9 mouse cellular contexts compared by ENCODE assay signal in the genomic region with DNA sequence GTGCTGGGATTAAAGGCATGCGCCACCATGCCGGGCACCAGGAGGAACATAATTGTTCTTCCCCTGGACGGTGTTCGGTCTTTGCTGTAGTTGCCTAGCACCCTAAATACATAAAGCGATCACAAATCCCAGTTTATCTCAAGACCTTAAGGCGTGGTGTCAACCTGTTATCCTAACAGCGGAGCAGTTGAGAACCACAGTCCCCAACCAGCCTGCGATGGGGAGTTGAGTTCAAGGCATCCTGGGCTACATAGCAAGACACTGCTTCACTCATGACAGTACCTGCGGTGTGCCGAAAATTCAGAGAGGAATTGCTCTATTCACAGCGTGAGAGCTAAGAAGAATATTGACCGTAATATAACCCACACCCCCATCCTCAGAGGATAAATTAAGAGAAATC. TPM values are rescaled to one million over a fixed set of nuclear protein-coding genes. Genes with fewer than 3 reads are reported as not detected.
A peak's percentile ranks its signal among the peaks of the same experiment; 100 is the strongest.
DNase-seq lines count a peak whose midpoint lies in the region; ATAC-seq and TF ChIP-seq lines count a peak whose summit lies in the region.
"Had no signal": no experiment of that assay in that cellular context is flagged by ENCODE, and none has a peak within 500 bp of the region (broad histone marks: within the 10 kb centered on the region; RNA-seq: fewer than 3 reads in every experiment).

No protein-coding gene starts in this region.

- H3K36me3 ChIP-seq in heart, embryonic 15.5 days: peaks cover 55% of the 10 kb centered on the region
- peaks cover 56% of the 10 kb centered on the region for H3K36me3 ChIP-seq in hindbrain, embryonic 14.5 days (replicated peaks; ENCODE audit: control insufficient read depth, insufficient read depth)
- peaks cover 60% of the 10 kb centered on the region for H3K36me3 ChIP-seq in midbrain, embryonic 13.5 days

- peak overlapping the region; percentile 85 for H3K4me2 ChIP-seq in heart, embryonic 15.5 days
- peak overlapping the region; percentile 74 for H3K4me2 ChIP-seq in hindbrain, embryonic 14.5 days (replicated peaks)
- H3K4me2 ChIP-seq in midbrain, embryonic 13.5 days (replicated peaks): peak overlapping the region; percentile 91

- TF ChIP-seq POLR2A in bone marrow macrophage, adult 2 months (IDR thresholded peaks at IDR 0.05; ENCODE audit: borderline replicate concordance, low read depth, low read length): no peak

- no peak overlapping the region for H3K9ac ChIP-seq in heart, embryonic 15.5 days
- H3K9ac ChIP-seq in hindbrain, embryonic 14.5 days: peak overlapping the region; percentile 82
- H3K9ac ChIP-seq in midbrain, embryonic 13.5 days (replicated peaks): peak overlapping the region; percentile 96

- peak overlapping the region; percentile 91 for H3K4me3 ChIP-seq in heart, embryonic 15.5 days
- H3K4me3 ChIP-seq in bone marrow macrophage, adult 2 months (ENCODE audit: insufficient read depth, low read length): peak overlapping the region; percentile 63
- peak overlapping the region; percentile 67 for H3K4me3 ChIP-seq in hindbrain, embryonic 14.5 days (replicated peaks; ENCODE audit: low read length)
- peak overlapping the region; percentile 85 for H3K4me3 ChIP-seq in midbrain, embryonic 13.5 days (replicated peaks)

- WGBS in heart, embryonic 15.5 days: 51% methylated on average over 12 of the region's 12 CpGs
- WGBS in hindbrain, embryonic 14.5 days: 61% methylated on average over 12 of the region's 12 CpGs
- 59% methylated on average over 12 of the region's 12 CpGs for WGBS in midbrain, embryonic 13.5 days

- no peaks in the 10 kb centered on the region for H3K9me3 ChIP-seq in heart, embryonic 15.5 days (replicated peaks)
- H3K9me3 ChIP-seq in hindbrain, embryonic 14.5 days (ENCODE audit: control insufficient read depth, low read length): no peaks in the 10 kb centered on the region
- no peaks in the 10 kb centered on the region for H3K9me3 ChIP-seq in midbrain, embryonic 13.5 days

- no peak for DNase-seq in heart, postnatal 36 days
- DNase-seq in hindbrain, embryonic 14.5 days (ENCODE audit: low spot score): no peak
- no peak for DNase-seq in right cerebral cortex, postnatal 25 days
- no peak for DNase-seq in cerebellum, postnatal 36 days
- DNase-seq in layer of hippocampus, adult 9-11 months: no peak

- peak overlapping the region; percentile 96; the same call in 1 of the 2 replicates for H3K27ac ChIP-seq in heart, embryonic 15.5 days
- no peak overlapping the region for H3K27ac ChIP-seq in bone marrow macrophage, adult 2 months (ENCODE audit: insufficient read depth, low read depth, low read length)
- peak overlapping the region; percentile 93; the same call in 1 of the 2 replicates for H3K27ac ChIP-seq in hindbrain, embryonic 14.5 days
- peak overlapping the region; percentile 36 for H3K27ac ChIP-seq in midbrain, embryonic 13.5 days

- H3K4me1 ChIP-seq in heart, embryonic 15.5 days (replicated peaks): peaks cover 24% of the 10 kb centered on the region
- peaks cover 7% of the 10 kb centered on the region for H3K4me1 ChIP-seq in bone marrow macrophage, adult 2 months (ENCODE audit: control insufficient read depth, insufficient read depth, low read length)
- H3K4me1 ChIP-seq in hindbrain, embryonic 14.5 days (replicated peaks; ENCODE audit: control insufficient read depth, insufficient read depth, low read length): peaks cover 19% of the 10 kb centered on the region
- peaks cover 20% of the 10 kb centered on the region for H3K4me1 ChIP-seq in midbrain, embryonic 13.5 days (replicated peaks)

- ATAC-seq in heart, embryonic 15.5 days (replicated peaks; ENCODE audit: insufficient number of reproducible peaks, insufficient read depth, low FRiP score, low read depth): no peak
- ATAC-seq in hindbrain, embryonic 14.5 days (ENCODE audit: low FRiP score): no peak
- ATAC-seq in midbrain, embryonic 13.5 days: no peak; the same call in 1 of the 2 replicates

- no peaks in the 10 kb centered on the region for H3K27me3 ChIP-seq in heart, embryonic 15.5 days
- H3K27me3 ChIP-seq in hindbrain, embryonic 14.5 days (ENCODE audit: control insufficient read depth, insufficient read depth, low read length): no peaks in the 10 kb centered on the region
- no peaks in the 10 kb centered on the region for H3K27me3 ChIP-seq in midbrain, embryonic 13.5 days

- intact Hi-C loops in heart, postnatal 36 days (cut with DNase I): no loop called here

- TF ChIP-seq CTCF in bone marrow macrophage, adult 2 months (IDR thresholded peaks at IDR 0.05; ENCODE audit: low read depth, low read length): no peak

RNA-seq across cellular contexts. Expression of a gene that starts 0.6 kb away (rescaled TPM):
- 186 and 213 TPM in 2 replicates for polyA plus RNA-seq in heart, embryonic 15.5 days (2015; fragmentation: Nextera tagmentation; extraction: Ambion mirVana)
- 10 to 100 TPM; 65.4 to 67.3 TPM for total RNA-seq in heart, postnatal 36 days (2021)
- 78.6 and 82.6 TPM in 2 replicates for polyA plus RNA-seq in bone marrow macrophage, adult 2 months (2012; ENCODE audit: insufficient read depth, insufficient read length, missing spikeins)
- polyA plus RNA-seq in hindbrain, embryonic 14.5 days (2014; fragmentation: Nextera tagmentation; extraction: Ambion mirVana): 187 and 215 TPM in 2 replicates
- polyA plus RNA-seq in midbrain, embryonic 13.5 days (2015; fragmentation: Nextera tagmentation; extraction: Ambion mirVana): 225 and 230 TPM in 2 replicates

RNA-seq across cellular contexts. Expression of a gene that starts 15.9 kb away (rescaled TPM):
- polyA plus RNA-seq in heart, embryonic 15.5 days (2015; fragmentation: Nextera tagmentation; extraction: Ambion mirVana): 448 and 450 TPM in 2 replicates
- total RNA-seq in heart, postnatal 36 days (2021): 1,000 to 10,000 TPM; 1,152 to 1,240 TPM
- polyA plus RNA-seq in bone marrow macrophage, adult 2 months (2012; ENCODE audit: insufficient read depth, insufficient read length, missing spikeins): 98.1 and 109 TPM in 2 replicates
- polyA plus RNA-seq in hindbrain, embryonic 14.5 days (2014; fragmentation: Nextera tagmentation; extraction: Ambion mirVana): 271 and 304 TPM in 2 replicates
- polyA plus RNA-seq in midbrain, embryonic 13.5 days (2015; fragmentation: Nextera tagmentation; extraction: Ambion mirVana): 213 and 225 TPM in 2 replicates

RNA-seq across cellular contexts. Expression of a gene that starts 18.5 kb away (rescaled TPM):
- polyA plus RNA-seq in heart, embryonic 15.5 days (2015; fragmentation: Nextera tagmentation; extraction: Ambion mirVana): 22.3 and 27.8 TPM in 2 replicates
- total RNA-seq in heart, postnatal 36 days (2021): 1 to 10 TPM; 7.5 to 7.6 TPM
- polyA plus RNA-seq in bone marrow macrophage, adult 2 months (2012; ENCODE audit: insufficient read depth, insufficient read length, missing spikeins): 14.3 and 15.2 TPM in 2 replicates
- 17.7 and 19.2 TPM in 2 replicates for polyA plus RNA-seq in hindbrain, embryonic 14.5 days (2014; fragmentation: Nextera tagmentation; extraction: Ambion mirVana)
- 28.6 and 30.4 TPM in 2 replicates for polyA plus RNA-seq in midbrain, embryonic 13.5 days (2015; fragmentation: Nextera tagmentation; extraction: Ambion mirVana)

RNA-seq across cellular contexts. Expression of a gene that starts 23.1 kb away (rescaled TPM):
- polyA plus RNA-seq in heart, embryonic 15.5 days (2015; fragmentation: Nextera tagmentation; extraction: Ambion mirVana): 4.0 and 4.8 TPM in 2 replicates
- total RNA-seq in heart, postnatal 36 days (2021): not detected
- not detected in 2 replicates for polyA plus RNA-seq in bone marrow macrophage, adult 2 months (2012; ENCODE audit: insufficient read depth, insufficient read length, missing spikeins)
- 0.25 and 0.28 TPM in 2 replicates for polyA plus RNA-seq in hindbrain, embryonic 14.5 days (2014; fragmentation: Nextera tagmentation; extraction: Ambion mirVana)
- polyA plus RNA-seq in midbrain, embryonic 13.5 days (2015; fragmentation: Nextera tagmentation; extraction: Ambion mirVana): 0.16 TPM in 1 of 2 replicates, not detected in the other
- total RNA-seq: gastrocnemius, postnatal 36 days had no signal

RNA-seq across cellular contexts. Expression of a gene that starts 47.2 kb away (rescaled TPM):
- polyA plus RNA-seq in heart, embryonic 15.5 days (2015; fragmentation: Nextera tagmentation; extraction: Ambion mirVana): 17.0 TPM in 2 replicates
- 100 to 1,000 TPM; 304 to 339 TPM for total RNA-seq in heart, postnatal 36 days (2021)
- 40.6 and 46.1 TPM in 2 replicates for polyA plus RNA-seq in bone marrow macrophage, adult 2 months (2012; ENCODE audit: insufficient read depth, insufficient read length, missing spikeins)
- 50.8 and 54.2 TPM in 2 replicates for polyA plus RNA-seq in hindbrain, embryonic 14.5 days (2014; fragmentation: Nextera tagmentation; extraction: Ambion mirVana)
- polyA plus RNA-seq in midbrain, embryonic 13.5 days (2015; fragmentation: Nextera tagmentation; extraction: Ambion mirVana): 28.2 and 34.3 TPM in 2 replicates
